Mouse (Mus musculus) heart, postnatal 0 days (tissue): ENCODE data around the gene Egr2.

Experiments
- CTCF ChIP-seq: IDR thresholded peaks from 2 replicates; pipeline ENCODE4 v1.5.1; 2016; ENCODE audit warnings: antibody characterized with exemption, control low read depth, low read depth
- EP300 ChIP-seq: IDR thresholded peaks from 2 replicates; pipeline ENCODE4 v1.6.1; 2016; ENCODE audit warnings: antibody characterized with exemption, low read depth

- TF ChIP-seq CTCF (no peak), EP300 (no peak)
These were observed 2.1 kb downstream of the Egr2 start for GRCm38 (mm10) chr10:67537151-67537994.
